Mouse (Mus musculus): ENCODE results near the gene Necab3. TPM values are rescaled to one million over a fixed set of nuclear protein-coding genes. Genes with fewer than 3 reads are reported as not detected.

Necab3 gene
- total RNA-seq, 1 experiment: 5.8 TPM

- H3K27ac ChIP-seq (ENCODE audit: insufficient read depth, low read depth, low read length, poor library complexity, severe bottlenecking): no peak overlapping the region
- in situ Hi-C loops (cut with MboI; ENCODE audit: low sequenced_read_pairs in 2 of 2, unreplicated experiment in 2 of 2): no loop called here
- no peak for DNase-seq (ENCODE audit: low read depth, low spot score)
- H3K9ac ChIP-seq (ENCODE audit: insufficient read depth, low read depth, low read length, poor library complexity, severe bottlenecking): no peak overlapping the region
- H3K4me1 ChIP-seq (ENCODE audit: control insufficient read depth in 2 of 2, insufficient read depth in 2 of 2, low read length in 2 of 2, poor library complexity in 1 of 2): peaks cover 0 to 2% of the 10 kb centered on the region in 2 experiments; a peak in 1 of 4 replicates
- TF ChIP-seq HCFC1 (IDR thresholded peaks at IDR 0.05; ENCODE audit: borderline replicate concordance, insufficient read depth, low read length): no peak
- TF ChIP-seq CHD2 (IDR thresholded peaks at IDR 0.05; ENCODE audit: low read depth, low read length): no peak
- no peak for TF ChIP-seq ZC3H11A (IDR thresholded peaks at IDR 0.05; ENCODE audit: borderline replicate concordance, low read depth, low read length)
- TF ChIP-seq MAFK (IDR thresholded peaks at IDR 0.05; ENCODE audit: insufficient read depth, low read depth, low read length): no peak
- TF ChIP-seq ZNF384 (IDR thresholded peaks at IDR 0.05; ENCODE audit: low read depth, low read length): no peak
- H3K9me3 ChIP-seq (ENCODE audit: control insufficient read depth, insufficient read depth, low read depth, low read length): no peaks in the 10 kb centered on the region
- no peak overlapping the region for H3K4me3 ChIP-seq (ENCODE audit: insufficient read depth in 1 of 2, low read depth in 1 of 2, low read length in 2 of 2, poor library complexity in 1 of 2, severe bottlenecking in 1 of 2)
- H3K36me3 ChIP-seq (ENCODE audit: control insufficient read depth, insufficient read depth, low read length, poor library complexity, severe bottlenecking): peaks cover 35% of the 10 kb centered on the region
Observed at GRCm38 (mm10) chr2:154538310-154538709, 20.4 kb downstream of the Necab3 start.

DNA sequence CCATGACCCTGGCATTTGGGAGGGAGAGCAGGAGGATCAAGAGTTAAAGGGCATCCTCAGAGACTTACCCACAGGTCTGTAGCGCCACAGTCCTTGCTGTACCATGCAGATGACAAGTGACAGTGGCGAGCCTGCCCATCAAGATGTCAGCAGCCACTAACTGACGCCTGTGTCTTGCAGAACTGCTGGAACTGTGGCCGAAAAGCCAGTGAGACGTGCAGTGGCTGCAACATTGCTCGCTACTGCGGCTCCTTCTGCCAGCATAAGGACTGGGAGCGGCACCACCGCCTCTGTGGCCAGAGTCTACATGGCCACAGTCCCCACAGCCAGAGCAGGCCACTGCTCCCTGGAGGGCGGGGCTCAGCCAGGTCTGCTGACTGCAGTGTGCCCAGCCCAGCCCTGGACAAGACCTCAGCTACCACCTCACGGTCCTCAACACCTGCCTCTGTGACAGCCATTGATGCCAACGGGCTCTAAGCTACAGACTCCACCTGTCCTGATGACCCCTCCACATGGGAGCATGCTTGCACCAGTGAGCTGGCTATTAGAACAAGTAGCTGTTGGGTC is 23.9 kb downstream of the Necab3 start:
- Histone ChIP-seq H3K36me3 (ENCODE audit: control insufficient read depth, insufficient read depth, low read length, poor library complexity, severe bottlenecking) (peaks cover 44% of the 10 kb centered on the region), H3K9ac (ENCODE audit: insufficient read depth, low read depth, low read length, poor library complexity, severe bottlenecking) (no peak overlapping the region), H3K27ac (ENCODE audit: insufficient read depth, low read depth, low read length, poor library complexity, severe bottlenecking) (no peak overlapping the region)

GRCm38 (mm10) chr2:154532888-154533287 is 25.8 kb downstream of the Necab3 start:
- DNase-seq (ENCODE audit: low read depth, low spot score): no peak
- peak overlapping the region; percentile 61; the same call in 1 of the 2 replicates for H3K27ac ChIP-seq (ENCODE audit: insufficient read depth, low read depth, low read length, poor library complexity, severe bottlenecking)
- in situ Hi-C loops (cut with MboI; ENCODE audit: low sequenced_read_pairs in 2 of 2, unreplicated experiment in 2 of 2): no loop called here
- no peak overlapping the region for H3K4me3 ChIP-seq (ENCODE audit: insufficient read depth in 1 of 2, low read depth in 1 of 2, low read length in 2 of 2, poor library complexity in 1 of 2, severe bottlenecking in 1 of 2)
- 0 out of 2 replicates have a peak, but pooled peaks have one; percentile 65 for TF ChIP-seq MAFK (IDR thresholded peaks at IDR 0.05; ENCODE audit: insufficient read depth, low read depth, low read length)
- TF ChIP-seq ZNF384 (IDR thresholded peaks at IDR 0.05; ENCODE audit: low read depth, low read length): no peak
- no peak overlapping the region for H3K9ac ChIP-seq (ENCODE audit: insufficient read depth, low read depth, low read length, poor library complexity, severe bottlenecking)
- H3K9me3 ChIP-seq (ENCODE audit: control insufficient read depth, insufficient read depth, low read depth, low read length): no peaks in the 10 kb centered on the region
- peaks cover 40% of the 10 kb centered on the region for H3K36me3 ChIP-seq (ENCODE audit: control insufficient read depth, insufficient read depth, low read length, poor library complexity, severe bottlenecking)
- H3K4me1 ChIP-seq (ENCODE audit: control insufficient read depth in 2 of 2, insufficient read depth in 2 of 2, low read length in 2 of 2, poor library complexity in 1 of 2): peaks cover 2 to 4% of the 10 kb centered on the region in 2 experiments; a peak in 2 of 4 replicates

More for the DNA sequence above, 23.9 kb downstream of the Necab3 start:
- DNase-seq (ENCODE audit: low read depth, low spot score): no peak
- TF ChIP-seq MAFK (IDR thresholded peaks at IDR 0.05; ENCODE audit: insufficient read depth, low read depth, low read length) (no peak), ZNF384 (IDR thresholded peaks at IDR 0.05; ENCODE audit: low read depth, low read length) (no peak), CHD2 (IDR thresholded peaks at IDR 0.05; ENCODE audit: low read depth, low read length) (no peak), ZC3H11A (IDR thresholded peaks at IDR 0.05; ENCODE audit: borderline replicate concordance, low read depth, low read length) (no peak), HCFC1 (IDR thresholded peaks at IDR 0.05; ENCODE audit: borderline replicate concordance, insufficient read depth, low read length) (no peak)
- in situ Hi-C loops (cut with MboI; ENCODE audit: low sequenced_read_pairs in 2 of 2, unreplicated experiment in 2 of 2): no loop called here
- no peaks in the 10 kb centered on the region for H3K9me3 ChIP-seq (ENCODE audit: control insufficient read depth, insufficient read depth, low read depth, low read length)
- peaks cover 2 to 6% of the 10 kb centered on the region in 2 experiments; a peak in 2 of 4 replicates for H3K4me1 ChIP-seq (ENCODE audit: control insufficient read depth in 2 of 2, insufficient read depth in 2 of 2, low read length in 2 of 2, poor library complexity in 1 of 2)
- no peak overlapping the region for H3K4me3 ChIP-seq (ENCODE audit: insufficient read depth in 1 of 2, low read depth in 1 of 2, low read length in 2 of 2, poor library complexity in 1 of 2, severe bottlenecking in 1 of 2)

GRCm38 (mm10) chr2:154526531-154526930 is 32.2 kb downstream of the Necab3 start:
- Histone ChIP-seq H3K36me3 (ENCODE audit: control insufficient read depth, insufficient read depth, low read length, poor library complexity, severe bottlenecking) (peaks cover 23% of the 10 kb centered on the region), H3K27ac (ENCODE audit: insufficient read depth, low read depth, low read length, poor library complexity, severe bottlenecking) (no peak overlapping the region), H3K9me3 (ENCODE audit: control insufficient read depth, insufficient read depth, low read depth, low read length) (no peaks in the 10 kb centered on the region), H3K4me1 (ENCODE audit: control insufficient read depth in 2 of 2, insufficient read depth in 2 of 2, low read length in 2 of 2, poor library complexity in 1 of 2) (peaks cover 0 to 2% of the 10 kb centered on the region in 2 experiments; a peak in 1 of 4 replicates), H3K4me3 (ENCODE audit: insufficient read depth in 1 of 2, low read depth in 1 of 2, low read length in 2 of 2, poor library complexity in 1 of 2, severe bottlenecking in 1 of 2) (no peak overlapping the region), H3K9ac (ENCODE audit: insufficient read depth, low read depth, low read length, poor library complexity, severe bottlenecking) (no peak overlapping the region)
- no peak for DNase-seq (ENCODE audit: low read depth, low spot score)
- in situ Hi-C loops (cut with MboI; ENCODE audit: low sequenced_read_pairs in 2 of 2, unreplicated experiment in 2 of 2): no loop called here
- TF ChIP-seq ZC3H11A (IDR thresholded peaks at IDR 0.05; ENCODE audit: borderline replicate concordance, low read depth, low read length) (no peak), HCFC1 (IDR thresholded peaks at IDR 0.05; ENCODE audit: borderline replicate concordance, insufficient read depth, low read length) (no peak), CHD2 (IDR thresholded peaks at IDR 0.05; ENCODE audit: low read depth, low read length) (no peak), MAFK (IDR thresholded peaks at IDR 0.05; ENCODE audit: insufficient read depth, low read depth, low read length) (no peak), ZNF384 (IDR thresholded peaks at IDR 0.05; ENCODE audit: low read depth, low read length) (no peak)
